Mouse (Mus musculus): ENCODE results near the gene Taar8c.

- TF ChIP-seq CTCF (conservative IDR thresholded peaks at IDR 0.05; ENCODE audit: insufficient read depth, insufficient read length, low read depth, low read length) (no peak), POLR2A (IDR thresholded peaks at IDR 0.05; ENCODE audit: low read depth, low read length) (no peak)
These were observed 14.5 kb downstream of the Taar8c start for GRCm38 (mm10) chr10:24087168-24087567.
